Mouse (Mus musculus): ENCODE results near the gene Raf1. TPM values are rescaled to one million over a fixed set of nuclear protein-coding genes. Genes with fewer than 3 reads are reported as not detected.
A peak's percentile ranks its signal among the peaks of the same experiment; 100 is the strongest.

Raf1 gene
- polyA plus RNA-seq, 1 experiment from 2014 or later, result 85.7 TPM

- Histone ChIP-seq H3K4me3 (no peak overlapping the region), H3K9me3 (no peaks in the 10 kb centered on the region), H3K36me3 (no peaks in the 10 kb centered on the region), H3K9ac (no peak overlapping the region), H3K4me1 (peaks cover 51% of the 10 kb centered on the region), H3K4me2 (no peak overlapping the region), H3K27ac (replicated peaks) (peak overlapping the region; percentile 98), H3K27me3 (replicated peaks) (no peaks in the 10 kb centered on the region)
- no peak for ATAC-seq (ENCODE audit: extremely low read depth, insufficient number of reproducible peaks, low FRiP score, low TSS enrichment)
- 83% methylated on average over 7 of the region's 7 CpGs for WGBS
These were observed 20.3 kb upstream of the Raf1 start for GRCm38 (mm10) chr6:115696707-115697215.

DNA sequence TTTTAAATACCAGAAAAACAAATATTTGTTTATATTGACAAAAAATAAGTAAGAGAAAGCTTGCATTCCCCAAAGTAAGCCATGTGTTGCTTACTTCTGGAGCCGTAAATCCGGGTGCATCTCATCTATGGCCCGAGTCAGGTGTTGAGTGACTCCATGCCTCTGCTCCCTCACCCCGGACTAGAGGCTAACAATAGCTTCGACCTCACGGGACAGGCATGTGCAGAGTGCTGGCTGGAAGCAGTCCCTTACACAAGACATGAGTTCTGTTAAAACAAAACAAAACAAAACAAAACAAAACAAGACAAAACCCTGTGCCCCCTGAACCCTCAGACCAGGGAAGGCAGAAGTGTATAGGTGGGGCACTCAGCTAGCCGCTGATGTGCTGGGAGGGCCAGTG is 18.7 kb upstream of the Raf1 start:
- peaks cover 5% of the 10 kb centered on the region; the same call in 1 of the 2 replicates for H3K9me3 ChIP-seq
- peak overlapping the region; percentile 98 for H3K27ac ChIP-seq (replicated peaks)
- peak overlapping the region; percentile 79 for H3K9ac ChIP-seq
- WGBS, result 12% methylated on average over 7 of the region's 7 CpGs
- H3K36me3 ChIP-seq, result no peaks in the 10 kb centered on the region
- no peaks in the 10 kb centered on the region for H3K27me3 ChIP-seq (replicated peaks)
- peak; percentile 67 for ATAC-seq (ENCODE audit: extremely low read depth, insufficient number of reproducible peaks, low FRiP score, low TSS enrichment)
- H3K4me1 ChIP-seq, result peaks cover 51% of the 10 kb centered on the region
- peak overlapping the region; percentile 65 for H3K4me2 ChIP-seq
- H3K4me3 ChIP-seq, result no peak overlapping the region

- H3K9ac ChIP-seq, result peak overlapping the region; percentile 79
- H3K4me2 ChIP-seq, result peak overlapping the region; percentile 65
- peak; percentile 60; the same call in 1 of the 2 replicates for ATAC-seq (ENCODE audit: extremely low read depth, insufficient number of reproducible peaks, low FRiP score, low TSS enrichment)
- H3K9me3 ChIP-seq, result peaks cover 5% of the 10 kb centered on the region; the same call in 1 of the 2 replicates
- WGBS, result 27% methylated on average over 9 of the region's 9 CpGs
- H3K27ac ChIP-seq (replicated peaks), result peak overlapping the region; percentile 98
- peak overlapping the region; percentile 16 for H3K4me3 ChIP-seq
- H3K4me1 ChIP-seq, result peaks cover 51% of the 10 kb centered on the region
- H3K27me3 ChIP-seq (replicated peaks), result no peaks in the 10 kb centered on the region
- no peaks in the 10 kb centered on the region for H3K36me3 ChIP-seq
These were observed 18.0 kb upstream of the Raf1 start for GRCm38 (mm10) chr6:115694441-115694842.

- Histone ChIP-seq H3K4me2 (no peak overlapping the region), H3K27me3 (replicated peaks) (no peaks in the 10 kb centered on the region), H3K36me3 (no peaks in the 10 kb centered on the region), H3K4me1 (peaks cover 48% of the 10 kb centered on the region), H3K9me3 (peaks cover 5% of the 10 kb centered on the region; the same call in 1 of the 2 replicates), H3K9ac (no peak overlapping the region), H3K27ac (replicated peaks) (peak overlapping the region; percentile 98), H3K4me3 (no peak overlapping the region)
- ATAC-seq (ENCODE audit: extremely low read depth, insufficient number of reproducible peaks, low FRiP score, low TSS enrichment), result no peak
- WGBS, result 72% methylated on average over 5 of the region's 5 CpGs
These were observed 16.7 kb upstream of the Raf1 start for GRCm38 (mm10) chr6:115692963-115693730.

DNA sequence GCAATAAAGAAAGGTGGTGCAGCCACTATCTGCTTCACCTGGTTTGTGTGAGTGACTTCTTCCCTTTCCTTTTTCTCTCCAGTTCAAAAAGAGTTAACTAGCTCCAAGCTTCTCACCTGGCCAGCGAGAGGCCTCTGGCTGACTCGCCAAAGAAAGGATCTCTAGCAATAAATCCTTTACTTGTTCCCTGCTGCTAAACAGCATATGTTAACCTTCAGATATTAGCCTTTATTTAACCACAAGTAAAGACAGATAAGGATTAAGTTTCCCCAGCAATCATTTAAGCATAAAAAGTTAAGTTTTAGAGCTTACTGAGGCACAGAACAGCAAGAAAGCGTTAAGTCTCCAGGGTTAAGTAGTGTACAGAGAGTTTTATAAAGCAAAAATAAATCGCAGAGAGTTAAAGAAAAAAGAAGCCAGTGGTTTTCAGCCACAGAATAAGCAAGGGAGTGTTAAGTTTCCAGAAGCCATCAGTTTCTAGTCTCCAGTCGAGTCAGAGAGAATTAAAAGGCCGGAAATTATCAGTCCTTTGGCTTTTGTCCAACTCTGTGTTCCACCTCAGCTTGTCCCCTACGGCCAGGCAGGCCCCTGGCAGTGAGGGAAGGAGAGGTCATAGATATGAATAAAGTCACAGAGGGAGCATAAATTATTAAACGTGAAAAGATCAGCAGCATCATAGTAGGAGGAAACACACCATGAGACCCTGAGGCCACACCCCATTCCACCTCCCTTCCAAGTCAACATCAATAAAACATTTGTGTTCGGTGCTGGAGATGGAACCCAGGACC is 15.9 kb upstream of the Raf1 start:
- Histone ChIP-seq H3K4me3 (no peak overlapping the region), H3K27ac (replicated peaks) (peak overlapping the region; percentile 98), H3K9me3 (peaks cover 5% of the 10 kb centered on the region; the same call in 1 of the 2 replicates), H3K27me3 (replicated peaks) (no peaks in the 10 kb centered on the region), H3K36me3 (no peaks in the 10 kb centered on the region), H3K4me2 (no peak overlapping the region), H3K4me1 (peaks cover 40% of the 10 kb centered on the region), H3K9ac (no peak overlapping the region)
- 39% methylated on average over 9 of the region's 9 CpGs for WGBS
- ATAC-seq (ENCODE audit: extremely low read depth, insufficient number of reproducible peaks, low FRiP score, low TSS enrichment), result no peak

DNA sequence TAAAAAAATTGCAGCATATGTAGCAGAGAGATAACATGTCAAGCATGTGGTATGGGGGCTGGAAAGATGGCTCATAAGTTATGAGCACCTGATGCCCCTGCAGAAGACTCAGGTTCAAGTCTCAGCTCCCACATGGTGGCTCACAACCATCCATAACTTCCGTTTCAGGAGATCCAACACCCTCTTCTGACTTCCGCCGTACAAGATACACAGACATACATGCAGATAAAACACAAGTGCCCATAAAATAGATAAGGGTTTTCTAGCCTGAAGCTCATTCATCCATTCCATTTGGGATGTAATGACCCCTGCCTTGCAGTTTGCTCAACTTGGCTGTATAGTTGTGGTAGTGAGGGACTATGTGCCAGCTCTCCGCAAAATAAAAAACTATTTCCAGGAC is 13.7 kb upstream of the Raf1 start:
- H3K36me3 ChIP-seq, result no peaks in the 10 kb centered on the region
- no peak overlapping the region for H3K27ac ChIP-seq (replicated peaks)
- no peak overlapping the region for H3K4me3 ChIP-seq
- peaks cover 20% of the 10 kb centered on the region for H3K4me1 ChIP-seq
- 65% methylated on average over 4 of the region's 4 CpGs for whole genome bisulfite sequencing
- H3K9ac ChIP-seq, result no peak overlapping the region
- H3K4me2 ChIP-seq, result no peak overlapping the region
- H3K9me3 ChIP-seq, result peaks cover 5% of the 10 kb centered on the region; the same call in 1 of the 2 replicates
- no peak for ATAC-seq (ENCODE audit: extremely low read depth, insufficient number of reproducible peaks, low FRiP score, low TSS enrichment)
- no peaks in the 10 kb centered on the region for H3K27me3 ChIP-seq (replicated peaks)

- no peak overlapping the region for H3K4me3 ChIP-seq
- no peak for ATAC-seq (ENCODE audit: extremely low read depth, insufficient number of reproducible peaks, low FRiP score, low TSS enrichment)
- no peak overlapping the region for H3K27ac ChIP-seq (replicated peaks)
- no peaks in the 10 kb centered on the region for H3K27me3 ChIP-seq (replicated peaks)
- H3K9ac ChIP-seq, result no peak overlapping the region
- H3K36me3 ChIP-seq, result no peaks in the 10 kb centered on the region
- H3K4me1 ChIP-seq, result peaks cover 10% of the 10 kb centered on the region
- WGBS, result 73% methylated on average over 4 of the region's 4 CpGs
- H3K4me2 ChIP-seq, result no peak overlapping the region
- H3K9me3 ChIP-seq, result peaks cover 5% of the 10 kb centered on the region; the same call in 1 of the 2 replicates
These were observed 12.2 kb upstream of the Raf1 start for GRCm38 (mm10) chr6:115688589-115688988.

- H3K27ac ChIP-seq (replicated peaks), result no peak overlapping the region
- H3K36me3 ChIP-seq, result no peaks in the 10 kb centered on the region
- no peak overlapping the region for H3K9ac ChIP-seq
- H3K27me3 ChIP-seq (replicated peaks), result no peaks in the 10 kb centered on the region
- 66% methylated on average over 3 of the region's 3 CpGs for WGBS
- no peak overlapping the region for H3K4me3 ChIP-seq
- peaks cover 5% of the 10 kb centered on the region; the same call in 1 of the 2 replicates for H3K4me1 ChIP-seq
- H3K9me3 ChIP-seq, result peaks cover 5% of the 10 kb centered on the region; the same call in 1 of the 2 replicates
- H3K4me2 ChIP-seq, result no peak overlapping the region
- no peak for ATAC-seq (ENCODE audit: extremely low read depth, insufficient number of reproducible peaks, low FRiP score, low TSS enrichment)
These were observed 11.3 kb upstream of the Raf1 start for GRCm38 (mm10) chr6:115687753-115688152.

DNA sequence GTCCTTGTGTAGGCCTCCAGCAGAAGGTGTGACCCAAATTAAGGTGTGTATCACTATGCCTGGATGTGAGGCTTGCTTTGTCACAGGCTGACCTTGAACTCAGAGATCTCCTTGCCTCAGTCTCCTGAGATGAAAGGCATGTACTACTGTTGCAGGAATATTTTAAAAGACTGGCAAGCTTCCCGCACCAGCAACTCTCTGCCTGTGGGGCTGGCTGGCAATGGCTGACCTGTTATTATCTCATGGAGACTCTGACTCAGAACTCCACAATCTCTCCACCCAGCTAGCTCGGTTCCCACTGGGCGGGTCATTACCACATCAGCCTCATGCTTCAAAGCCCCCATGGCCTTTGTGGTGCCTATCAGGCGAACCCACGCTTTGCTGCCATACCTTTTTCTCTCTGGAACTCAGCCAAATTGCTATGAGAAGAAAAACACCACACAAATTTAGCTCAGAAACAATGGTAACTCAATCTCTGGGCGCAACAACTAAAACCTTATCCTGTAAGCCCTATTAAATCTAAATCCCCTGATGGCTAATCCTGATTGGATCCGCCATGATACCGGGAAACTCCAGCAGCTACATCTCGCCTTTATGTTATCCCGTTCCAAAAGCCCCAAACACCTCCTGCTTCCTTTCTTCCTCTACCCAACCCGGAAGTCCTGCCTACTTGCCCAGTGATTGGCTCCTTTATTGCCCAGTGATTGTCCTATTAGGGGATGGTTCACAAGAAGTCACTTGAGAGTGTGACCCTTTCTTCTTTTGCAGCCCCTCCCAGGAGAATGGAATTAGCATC is 8.6 kb upstream of the Raf1 start:
- H3K4me2 ChIP-seq, result peak overlapping the region; percentile 23; the same call in 1 of the 2 replicates
- peaks cover 8% of the 10 kb centered on the region; the same call in 1 of the 2 replicates for H3K4me1 ChIP-seq
- H3K4me3 ChIP-seq, result no peak overlapping the region
- ATAC-seq (ENCODE audit: extremely low read depth, insufficient number of reproducible peaks, low FRiP score, low TSS enrichment), result no peak
- no peaks in the 10 kb centered on the region for H3K36me3 ChIP-seq
- H3K9ac ChIP-seq, result no peak overlapping the region
- 52% methylated on average over 11 of the region's 11 CpGs for WGBS
- no peak overlapping the region for H3K27ac ChIP-seq (replicated peaks)
- no peaks in the 10 kb centered on the region for H3K27me3 ChIP-seq (replicated peaks)
- no peaks in the 10 kb centered on the region; the same call in 1 of the 2 replicates for H3K9me3 ChIP-seq

DNA sequence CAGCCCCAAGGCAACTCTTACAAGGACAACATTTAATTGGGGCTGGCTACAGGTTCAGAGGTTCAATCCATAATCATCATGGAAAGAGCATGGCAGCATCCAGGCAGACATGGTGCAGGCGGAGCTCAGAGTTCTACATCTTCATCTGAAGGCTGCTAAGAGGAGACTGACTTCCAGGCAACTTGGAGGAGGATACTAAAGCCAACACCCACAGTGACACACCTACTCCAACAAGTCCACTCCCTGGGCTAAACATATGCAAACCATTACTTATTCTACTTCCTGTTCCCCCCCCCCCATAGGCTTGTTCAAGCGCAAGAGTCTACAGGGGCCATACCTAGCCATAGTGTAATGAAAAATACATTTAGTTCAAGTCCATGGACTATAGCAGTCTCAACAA is 7.8 kb upstream of the Raf1 start:
- H3K4me3 ChIP-seq, result no peak overlapping the region
- no peaks in the 10 kb centered on the region for H3K36me3 ChIP-seq
- no peak overlapping the region for H3K27ac ChIP-seq (replicated peaks)
- WGBS, result 89% methylated on average over 2 of the region's 2 CpGs
- no peak overlapping the region for H3K4me2 ChIP-seq
- no peak for ATAC-seq (ENCODE audit: extremely low read depth, insufficient number of reproducible peaks, low FRiP score, low TSS enrichment)
- peaks cover 8% of the 10 kb centered on the region; the same call in 1 of the 2 replicates for H3K4me1 ChIP-seq
- no peak overlapping the region for H3K9ac ChIP-seq
- no peaks in the 10 kb centered on the region for H3K27me3 ChIP-seq (replicated peaks)
- H3K9me3 ChIP-seq, result no peaks in the 10 kb centered on the region; the same call in 1 of the 2 replicates

All from heart, embryonic 13.5 days (tissue).